Mouse (Mus musculus) liver, embryonic 13.5 days (tissue): ENCODE measurements around the gene Cemip. TPM values are rescaled to one million over a fixed set of nuclear protein-coding genes. Genes with fewer than 3 reads are reported as not detected.

ENCODE experiments used
- ATAC-seq: fragments of 200-750 bp; cut with Nextera tagmentation; 2 replicates; pipeline ENCODE4 v1.8.0; 2017; ENCODE audit warnings: low read depth, mild to moderate bottlenecking, moderate number of reproducible peaks, moderate library complexity
- DNase-seq: peaks from one replicate; pipeline ENCODE4 v3.0.0; 2022
- H3K27ac ChIP-seq: fragments of 300-500 bp; sonication (generic); 2 replicates; pipeline ENCODE4 v1.5.1; 2015; ENCODE audit warnings: moderate library complexity, mild to moderate bottlenecking, inconsistent platforms
- H3K27me3 ChIP-seq: fragments of 300-500 bp; sonication (generic); 2 replicates; pipeline ENCODE4 v1.6.1; 2015; ENCODE audit warnings: mild to moderate bottlenecking, inconsistent platforms
- H3K36me3 ChIP-seq: fragments of 300-500 bp; sonication (generic); 2 replicates; pipeline ENCODE4 v1.6.1; 2015; ENCODE audit warnings: mild to moderate bottlenecking, inconsistent platforms
- H3K4me1 ChIP-seq: fragments of 300-500 bp; sonication (generic); replicated peaks from 2 replicates; pipeline ENCODE4 v1.6.1; 2015; ENCODE audit warnings: inconsistent platforms
- H3K4me2 ChIP-seq: fragments of 300-500 bp; sonication (generic); 2 replicates; pipeline ENCODE4 v1.6.1; 2015; ENCODE audit warnings: inconsistent platforms, mild to moderate bottlenecking, moderate library complexity
- H3K4me3 ChIP-seq: fragments of 300-500 bp; sonication (generic); replicated peaks from 2 replicates; pipeline ENCODE4 v1.5.1; 2015; ENCODE audit warnings: mild to moderate bottlenecking, inconsistent platforms
- H3K9ac ChIP-seq: fragments of 300-500 bp; sonication (generic); 2 replicates; pipeline ENCODE4 v1.6.1; 2015; ENCODE audit warnings: mild to moderate bottlenecking, inconsistent platforms
- H3K9me3 ChIP-seq: fragments of 300-500 bp; sonication (generic); replicated peaks from 2 replicates; pipeline ENCODE4 v1.6.1; 2016; ENCODE audit warnings: inconsistent platforms
- WGBS: fragments of 180-500 bp; shearing (Covaris S2); methylation state at CpG from one replicate; pipeline ENCODE4 v1.1.7; 2015; ENCODE audit not compliant: insufficient replicate concordance; 5-methylcytosine and 5-hydroxymethylcytosine counted together
- polyA plus RNA-seq: library from polyadenylated mRNA; unstranded; fragments of >200 nt; fragmentation: Nextera tagmentation; extraction: Ambion mirVana; gene quantifications from 2 replicates; pipeline ENCODE4 v1.2.1, GENCODE M21; 2015

The Cemip gene
- polyA plus RNA-seq, 1 experiment from 2014 or later = 0.02 TPM

DNA sequence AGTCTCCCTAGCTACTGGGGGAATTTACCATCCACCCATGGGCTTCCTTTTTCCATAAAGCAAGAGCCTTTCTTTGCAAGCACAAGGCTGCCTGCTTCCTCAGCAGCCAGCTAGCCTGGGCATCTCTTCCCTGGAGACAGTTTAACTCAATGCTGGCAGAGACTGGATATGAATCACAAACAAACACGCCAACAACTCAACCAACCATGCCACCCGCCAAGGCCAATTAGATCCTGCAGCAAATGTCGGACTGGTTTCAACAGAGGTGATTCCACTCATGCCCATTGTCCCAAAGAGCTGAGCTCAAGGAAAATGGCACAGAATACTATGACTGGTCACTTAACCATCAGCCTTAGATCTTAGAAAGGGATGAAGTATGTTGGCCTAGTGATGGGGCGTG, 97.0 kb downstream of the Cemip start:
- no peak for ATAC-seq
- WGBS = 78% methylated on average over 4 of the region's 4 CpGs
- H3K4me3 ChIP-seq = no peak overlapping the region
- DNase-seq = no peak
- H3K27ac ChIP-seq = no peak overlapping the region
- no peaks in the 10 kb centered on the region for H3K36me3 ChIP-seq
- no peak overlapping the region for H3K4me2 ChIP-seq
- no peaks in the 10 kb centered on the region for H3K9me3 ChIP-seq
- H3K9ac ChIP-seq = no peak overlapping the region
- H3K27me3 ChIP-seq = no peaks in the 10 kb centered on the region
- H3K4me1 ChIP-seq = no peaks in the 10 kb centered on the region

DNA sequence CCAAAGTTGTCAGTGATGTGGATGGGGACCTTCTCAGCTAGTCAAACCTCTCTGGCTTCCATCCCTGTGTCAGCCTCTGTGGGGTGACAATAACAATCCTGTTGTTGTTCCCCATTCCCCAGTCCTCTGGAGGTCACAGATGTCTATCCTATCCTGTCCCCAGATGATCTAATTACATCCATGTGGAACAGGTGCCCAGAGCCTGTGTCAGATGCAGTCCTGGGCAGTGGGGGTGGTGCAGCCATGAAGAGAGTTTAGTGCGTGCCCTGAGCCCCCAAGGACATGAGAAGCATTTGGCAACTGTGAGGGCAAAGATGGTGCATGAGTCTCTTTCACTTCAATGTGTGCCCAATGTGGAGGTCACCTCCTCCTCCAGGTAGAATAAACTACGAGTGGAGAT, 100.6 kb downstream of the Cemip start:
- Histone ChIP-seq H3K4me1 (no peaks in the 10 kb centered on the region), H3K4me3 (no peak overlapping the region), H3K9ac (no peak overlapping the region), H3K4me2 (no peak overlapping the region), H3K27me3 (no peaks in the 10 kb centered on the region), H3K9me3 (no peaks in the 10 kb centered on the region), H3K36me3 (no peaks in the 10 kb centered on the region), H3K27ac (no peak overlapping the region)
- 44% methylated on average over 2 of the region's 2 CpGs for WGBS
- ATAC-seq = no peak
- DNase-seq = no peak

DNA sequence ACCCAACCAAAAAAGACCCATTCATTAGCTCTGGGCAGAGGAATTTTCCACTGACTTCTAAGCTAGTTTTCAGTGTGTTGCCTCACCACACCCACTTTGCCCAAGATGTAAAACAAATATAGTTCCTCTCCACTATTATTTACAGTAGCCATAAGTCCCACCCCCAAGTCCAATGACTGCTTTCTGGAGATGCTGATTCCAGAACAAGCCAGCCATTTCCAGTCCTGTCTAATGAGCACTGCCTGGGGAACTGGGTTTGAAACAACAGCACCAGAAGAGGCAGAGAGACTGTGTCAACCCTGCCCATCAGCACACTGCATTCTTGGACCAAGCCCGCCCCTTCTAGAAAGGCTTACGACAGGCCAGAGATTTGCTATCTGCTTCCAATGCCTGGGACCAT, 103.7 kb downstream of the Cemip start:
- H3K27me3 ChIP-seq = no peaks in the 10 kb centered on the region
- no peak overlapping the region for H3K4me2 ChIP-seq
- no peak for ATAC-seq
- DNase-seq = no peak
- H3K9me3 ChIP-seq = no peaks in the 10 kb centered on the region
- H3K27ac ChIP-seq = no peak overlapping the region
- H3K9ac ChIP-seq = no peak overlapping the region
- H3K4me3 ChIP-seq = no peak overlapping the region
- H3K36me3 ChIP-seq = no peaks in the 10 kb centered on the region
- no peaks in the 10 kb centered on the region for H3K4me1 ChIP-seq
- WGBS = 83% methylated on average over 2 of the region's 2 CpGs

DNA sequence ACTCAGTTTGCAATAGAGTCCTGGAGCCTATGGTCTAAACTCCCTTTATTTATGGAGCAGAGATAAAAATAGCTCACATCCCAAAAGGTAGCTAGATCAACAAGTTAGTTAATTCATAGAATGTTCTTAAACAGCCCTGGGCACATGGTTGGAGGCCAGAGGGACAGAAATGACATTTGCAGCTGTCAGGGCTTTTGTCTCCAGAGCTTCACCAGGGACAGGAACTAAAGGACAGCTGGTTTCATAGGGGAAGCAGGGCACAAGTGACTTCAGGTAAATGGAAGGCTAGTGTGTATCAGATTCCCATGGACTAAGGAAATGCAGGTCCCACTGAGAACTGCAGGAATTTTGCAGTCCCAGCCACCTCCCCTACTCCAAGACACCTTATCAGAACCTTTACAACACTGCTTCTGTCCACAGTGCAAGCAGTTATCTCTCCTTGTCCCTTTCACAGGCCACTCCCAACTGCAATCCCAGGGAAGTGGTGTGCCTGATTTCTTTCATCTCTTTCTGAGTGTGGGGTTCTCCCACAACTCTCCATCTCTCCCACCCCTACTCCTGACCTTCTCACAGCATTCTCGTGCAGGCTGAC, 107.3 kb downstream of the Cemip start:
- WGBS = 28% methylated on average over 1 of the region's 1 CpGs
- ATAC-seq = no peak
- no peak overlapping the region for H3K27ac ChIP-seq

DNA sequence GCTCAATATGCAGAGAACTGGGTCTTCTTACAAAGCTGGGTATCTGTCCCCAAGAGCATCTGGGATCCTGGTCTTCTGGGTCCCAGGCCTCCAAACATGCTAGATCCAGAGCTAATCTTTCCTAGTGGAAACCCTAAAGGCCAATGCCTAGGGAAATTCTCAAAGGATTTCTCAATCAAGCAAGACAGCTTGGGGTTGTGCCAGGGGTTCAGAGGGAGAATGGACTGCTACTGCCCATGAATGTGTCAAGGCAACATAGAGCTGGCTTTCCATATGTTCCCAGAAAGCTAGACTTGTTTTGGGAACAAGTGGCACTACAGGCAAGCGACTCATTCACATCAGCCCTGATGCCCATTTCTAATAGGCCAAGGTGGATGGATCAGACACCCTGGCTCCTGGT, 107.9 kb downstream of the Cemip start:
- Histone ChIP-seq H3K4me1 (no peaks in the 10 kb centered on the region), H3K4me2 (no peak overlapping the region), H3K9ac (no peak overlapping the region), H3K27ac (no peak overlapping the region), H3K9me3 (no peaks in the 10 kb centered on the region), H3K4me3 (no peak overlapping the region), H3K27me3 (no peaks in the 10 kb centered on the region), H3K36me3 (no peaks in the 10 kb centered on the region)
- no peak for DNase-seq
- 52% methylated on average over 1 of the region's 1 CpGs for WGBS
- no peak for ATAC-seq

More for the DNA sequence above, 107.3 kb downstream of the Cemip start:
- no peak overlapping the region for H3K4me2 ChIP-seq
- H3K36me3 ChIP-seq = no peaks in the 10 kb centered on the region
- H3K4me1 ChIP-seq = no peaks in the 10 kb centered on the region
- no peaks in the 10 kb centered on the region for H3K27me3 ChIP-seq
- DNase-seq = no peak
- no peak overlapping the region for H3K4me3 ChIP-seq
- no peaks in the 10 kb centered on the region for H3K9me3 ChIP-seq
- no peak overlapping the region for H3K9ac ChIP-seq

DNA sequence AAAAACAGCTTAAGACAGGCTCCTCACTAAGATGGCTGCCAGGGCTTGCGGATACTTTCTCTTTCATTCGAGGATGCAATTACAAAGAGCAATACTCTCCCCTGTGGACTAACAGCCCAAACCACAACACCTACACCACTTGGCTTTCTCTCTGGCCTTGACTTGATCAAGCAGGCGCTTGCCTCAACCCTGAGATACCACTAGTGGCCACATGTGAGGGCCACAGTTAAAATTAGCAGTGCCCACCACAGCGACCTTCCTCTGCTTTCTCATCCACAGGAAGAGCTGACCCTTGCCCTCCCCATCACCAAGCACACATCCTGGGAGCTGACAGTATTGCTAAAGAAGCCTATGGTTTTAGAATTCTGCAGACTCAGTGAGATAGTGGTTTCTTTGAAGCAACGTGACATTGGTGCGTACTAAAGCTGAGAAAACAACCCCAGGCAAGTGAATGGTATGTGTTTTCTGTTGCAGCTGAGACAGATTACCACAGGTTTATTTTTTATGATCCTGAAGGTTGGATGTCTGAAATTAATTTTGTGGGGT, 109.8 kb downstream of the Cemip start:
- no peak for ATAC-seq
- 52% methylated on average over 6 of the region's 6 CpGs for WGBS
- no peak overlapping the region for H3K4me3 ChIP-seq
- no peaks in the 10 kb centered on the region for H3K4me1 ChIP-seq
- H3K9ac ChIP-seq = no peak overlapping the region
- H3K27me3 ChIP-seq = no peaks in the 10 kb centered on the region
- no peak overlapping the region for H3K27ac ChIP-seq
- no peak for DNase-seq
- H3K9me3 ChIP-seq = no peaks in the 10 kb centered on the region
- no peak overlapping the region for H3K4me2 ChIP-seq
- no peaks in the 10 kb centered on the region for H3K36me3 ChIP-seq

DNA sequence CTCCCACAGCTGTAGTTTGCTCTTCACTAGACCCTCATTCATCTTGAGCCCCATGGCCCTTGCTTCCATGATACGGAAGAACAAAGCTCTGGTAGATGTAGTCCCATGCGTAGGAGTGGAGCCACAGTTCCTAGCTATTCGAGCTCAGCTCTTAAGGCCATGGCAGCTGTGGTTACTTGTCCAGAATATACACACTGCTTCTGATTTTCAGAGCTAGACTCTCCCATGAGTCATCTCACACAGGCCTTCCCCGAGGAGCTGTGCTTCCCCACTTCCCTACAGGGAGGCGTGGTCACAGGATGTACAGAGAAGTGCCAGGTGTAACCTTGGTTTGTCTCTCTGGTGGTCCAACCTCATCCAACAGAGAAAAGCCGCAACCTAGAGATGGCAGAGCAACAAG, 111.0 kb downstream of the Cemip start:
- 58% methylated on average over 6 of the region's 6 CpGs for WGBS
- no peaks in the 10 kb centered on the region for H3K36me3 ChIP-seq
- no peak overlapping the region for H3K4me3 ChIP-seq

DNA sequence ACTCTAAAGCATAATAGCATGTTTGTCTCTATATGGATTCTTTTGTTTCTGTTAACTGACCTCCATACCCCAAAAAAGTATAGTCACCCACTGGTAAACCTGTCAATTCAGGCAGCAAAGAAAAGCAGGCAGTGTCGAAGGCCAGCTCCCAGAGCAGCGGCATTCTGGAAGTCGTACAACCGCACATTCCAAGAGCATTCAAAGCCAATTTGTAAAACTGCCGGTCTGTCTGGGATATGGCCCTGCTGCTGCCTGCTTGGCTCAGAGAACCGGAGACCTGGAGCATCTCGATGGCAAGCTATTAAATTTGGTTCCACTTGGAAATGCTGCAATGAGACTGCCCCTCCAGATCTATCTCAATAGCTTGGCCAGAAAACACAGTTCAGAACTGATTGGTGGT, 113.8 kb downstream of the Cemip start:
- no peak overlapping the region for H3K4me3 ChIP-seq
- whole genome bisulfite sequencing = 66% methylated on average over 7 of the region's 7 CpGs
- H3K4me1 ChIP-seq = no peaks in the 10 kb centered on the region
- H3K27me3 ChIP-seq = no peaks in the 10 kb centered on the region
- DNase-seq (no peak), ATAC-seq (no peak)
- no peak overlapping the region for H3K9ac ChIP-seq
- H3K4me2 ChIP-seq = no peak overlapping the region
- no peaks in the 10 kb centered on the region for H3K9me3 ChIP-seq
- H3K27ac ChIP-seq = no peak overlapping the region
- no peaks in the 10 kb centered on the region for H3K36me3 ChIP-seq

More for the DNA sequence above, 111.0 kb downstream of the Cemip start:
- no peak overlapping the region for H3K27ac ChIP-seq
- no peak for DNase-seq
- H3K9me3 ChIP-seq = no peaks in the 10 kb centered on the region
- no peak overlapping the region for H3K4me2 ChIP-seq
- no peaks in the 10 kb centered on the region for H3K4me1 ChIP-seq
- H3K27me3 ChIP-seq = no peaks in the 10 kb centered on the region
- H3K9ac ChIP-seq = no peak overlapping the region
- no peak for ATAC-seq

DNA sequence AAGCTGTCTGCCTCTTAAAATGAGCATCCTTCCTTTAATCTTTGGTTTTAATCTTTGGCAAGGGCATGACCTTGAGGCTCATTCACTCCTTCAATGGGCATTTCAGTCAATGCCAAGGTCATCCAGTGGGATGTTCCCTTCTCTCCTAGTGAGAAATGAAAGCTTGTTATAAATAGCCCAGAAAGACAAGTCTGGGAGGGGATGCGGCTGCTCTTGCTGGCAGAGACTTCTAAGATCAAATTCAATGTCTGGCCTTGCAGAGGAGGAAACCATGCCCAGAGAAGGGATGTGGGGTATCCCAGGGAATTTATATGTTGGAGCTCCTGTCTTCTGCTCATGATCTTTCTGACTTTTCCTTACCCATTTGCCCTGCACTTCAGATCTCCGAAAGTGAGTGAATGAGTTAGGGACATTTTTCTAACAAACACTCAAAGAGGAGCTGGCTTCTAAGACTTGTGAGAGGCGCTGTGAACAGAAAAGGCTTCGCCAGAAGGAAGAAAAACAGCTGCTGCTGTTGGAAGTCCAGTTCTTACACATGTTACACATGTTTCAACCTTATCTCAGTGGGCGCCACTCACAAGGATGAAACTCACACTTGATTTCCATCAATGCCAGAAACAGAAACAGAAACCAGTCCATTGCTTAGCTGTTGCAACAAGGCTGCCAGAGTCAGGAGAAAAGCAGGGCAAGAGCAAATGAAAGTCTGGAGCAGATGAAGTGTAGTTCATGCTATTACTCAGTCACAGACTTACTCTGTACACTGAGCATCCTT, 120.1 kb downstream of the Cemip start:
- no peak for ATAC-seq
- 51% methylated on average over 5 of the region's 5 CpGs for WGBS
- DNase-seq = no peak
- H3K4me3 ChIP-seq = no peak overlapping the region
- H3K27ac ChIP-seq = no peak overlapping the region
- H3K4me1 ChIP-seq = no peaks in the 10 kb centered on the region
- H3K36me3 ChIP-seq = no peaks in the 10 kb centered on the region
- H3K27me3 ChIP-seq = no peaks in the 10 kb centered on the region
- H3K9ac ChIP-seq = no peak overlapping the region
- H3K9me3 ChIP-seq = no peaks in the 10 kb centered on the region
- no peak overlapping the region for H3K4me2 ChIP-seq

DNA sequence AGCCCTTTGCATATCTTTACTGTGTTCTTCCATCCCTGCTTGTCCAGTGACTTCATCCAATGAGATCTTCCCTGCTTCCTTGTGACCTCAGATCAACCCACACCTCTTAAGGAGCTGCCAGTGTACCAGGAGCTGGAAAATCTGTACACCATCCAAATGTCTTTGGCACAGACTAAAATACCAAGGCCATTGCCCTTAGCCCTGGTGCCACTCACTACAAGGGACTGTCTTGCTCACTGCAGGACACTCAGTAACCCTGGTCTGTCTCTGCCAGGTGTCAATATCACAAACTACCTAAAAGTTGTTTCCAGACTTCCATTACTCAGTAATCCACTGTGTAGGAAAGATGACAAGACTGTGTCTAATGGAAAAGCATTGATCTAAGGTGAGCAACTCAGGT, 121.1 kb downstream of the Cemip start:
- H3K4me3 ChIP-seq = no peak overlapping the region
- ATAC-seq = no peak
- no peak for DNase-seq
- no peaks in the 10 kb centered on the region for H3K9me3 ChIP-seq
- H3K36me3 ChIP-seq = no peaks in the 10 kb centered on the region
- H3K4me2 ChIP-seq = no peak overlapping the region
- no peak overlapping the region for H3K27ac ChIP-seq
- no peak overlapping the region for H3K9ac ChIP-seq
- H3K4me1 ChIP-seq = no peaks in the 10 kb centered on the region
- no peaks in the 10 kb centered on the region for H3K27me3 ChIP-seq

DNA sequence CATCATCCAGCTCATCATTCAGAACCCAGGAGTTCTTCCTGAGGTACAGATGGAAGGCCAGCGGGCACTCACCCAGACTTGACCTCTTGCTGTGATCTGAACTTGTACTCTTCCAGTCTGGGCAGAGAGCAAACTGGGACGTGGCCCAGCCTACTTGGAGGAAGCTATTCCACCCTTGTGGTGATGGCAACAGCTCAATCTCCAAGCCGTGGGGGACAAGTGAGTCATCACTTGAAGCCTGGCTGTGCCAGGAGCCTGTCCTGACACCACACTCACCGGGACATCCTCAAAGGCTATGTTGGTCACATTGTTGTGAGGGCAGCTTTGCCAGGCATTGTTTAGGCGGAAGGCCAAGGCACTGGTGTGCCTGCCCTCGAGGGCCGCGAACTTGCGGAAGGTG, 133.8 kb downstream of the Cemip start:
- no peaks in the 10 kb centered on the region for H3K4me1 ChIP-seq
- no peak overlapping the region for H3K9ac ChIP-seq
- H3K27me3 ChIP-seq = no peaks in the 10 kb centered on the region
- ATAC-seq (no peak), DNase-seq (no peak)
- H3K4me2 ChIP-seq = no peak overlapping the region
- no peaks in the 10 kb centered on the region for H3K36me3 ChIP-seq
- H3K9me3 ChIP-seq = no peaks in the 10 kb centered on the region
- no peak overlapping the region for H3K27ac ChIP-seq
- 65% methylated on average over 9 of the region's 9 CpGs for WGBS
- H3K4me3 ChIP-seq = no peak overlapping the region

DNA sequence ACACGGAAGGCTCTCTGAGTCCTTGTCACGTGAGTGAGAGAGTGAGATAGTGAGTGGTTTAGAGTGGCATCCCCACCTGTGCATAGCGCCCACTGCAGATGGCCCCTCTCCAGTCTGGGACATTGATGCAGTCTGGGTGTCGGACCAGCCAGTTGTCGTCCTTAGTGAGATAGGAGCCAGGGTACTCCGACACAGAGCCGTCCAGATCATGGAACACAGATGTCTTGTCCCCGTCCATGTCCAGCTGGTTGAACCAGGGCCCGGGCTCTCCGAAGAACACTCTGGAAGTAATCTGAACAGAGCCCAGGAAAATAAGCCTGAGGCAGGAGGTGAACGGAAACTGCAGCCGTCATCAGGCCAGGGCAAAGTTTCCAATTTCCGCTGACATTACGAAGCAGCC, 135.0 kb downstream of the Cemip start:
- ATAC-seq = no peak
- Histone ChIP-seq H3K4me3 (no peak overlapping the region), H3K36me3 (no peaks in the 10 kb centered on the region), H3K9ac (no peak overlapping the region), H3K4me2 (no peak overlapping the region), H3K9me3 (no peaks in the 10 kb centered on the region), H3K4me1 (no peaks in the 10 kb centered on the region), H3K27ac (no peak overlapping the region), H3K27me3 (no peaks in the 10 kb centered on the region)
- DNase-seq = no peak
- 78% methylated on average over 14 of the region's 14 CpGs for WGBS
